Mouse (Mus musculus) testis, postnatal 14 days (tissue): ENCODE data around the gene Gm42906.

Source experiments
- DNase-seq: peaks from one replicate; pipeline ENCODE4 v3.0.0; 2021; ENCODE audit warnings: low spot score

Gene Gm42906

GRCm38 (mm10) chr5:151065228-151065627 is 362.7 kb downstream of the Gm42906 start:
- DNase-seq = no peak

DNA sequence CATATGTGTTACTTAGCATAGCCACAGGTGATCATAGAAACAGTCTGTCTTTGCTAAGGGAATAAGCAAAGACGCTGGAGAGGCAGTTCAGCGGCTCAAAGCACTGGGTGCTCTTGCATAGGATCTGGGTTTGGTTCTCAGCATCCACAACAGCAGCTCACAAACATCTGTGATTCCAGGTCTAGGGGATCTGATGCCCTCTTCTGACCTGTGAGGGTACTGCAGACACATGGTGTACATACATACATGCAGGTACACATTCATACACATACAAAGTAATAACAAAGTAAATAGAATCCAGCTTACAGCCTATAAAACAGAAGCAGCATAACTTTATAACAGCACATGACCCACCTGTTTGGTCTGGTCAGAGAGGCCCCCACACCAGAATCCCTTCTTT is 366.0 kb downstream of the Gm42906 start:
- no peak for DNase-seq

DNA sequence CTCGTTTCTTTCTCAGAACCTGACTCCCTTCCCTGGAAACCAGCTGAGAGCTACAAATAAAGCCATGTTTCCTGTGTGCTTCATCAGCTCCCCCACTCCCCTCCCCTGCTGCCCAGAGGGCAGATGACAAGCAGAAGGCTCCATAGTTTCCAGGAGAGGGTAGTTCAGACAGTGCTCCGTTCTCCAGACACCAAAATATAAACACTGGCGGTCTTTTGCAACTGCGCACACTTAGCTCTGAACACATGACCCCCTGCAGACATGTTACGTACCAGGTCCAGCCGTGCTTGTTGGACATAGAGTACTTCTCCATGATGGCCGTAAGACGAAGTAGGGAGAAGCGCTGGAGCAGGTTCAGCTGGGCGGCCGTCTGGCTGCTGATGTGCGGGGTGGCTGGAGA is 367.5 kb downstream of the Gm42906 start:
- DNase-seq = no peak

GRCm38 (mm10) chr5:151059772-151060171 is 368.2 kb downstream of the Gm42906 start:
- no peak for DNase-seq

DNA sequence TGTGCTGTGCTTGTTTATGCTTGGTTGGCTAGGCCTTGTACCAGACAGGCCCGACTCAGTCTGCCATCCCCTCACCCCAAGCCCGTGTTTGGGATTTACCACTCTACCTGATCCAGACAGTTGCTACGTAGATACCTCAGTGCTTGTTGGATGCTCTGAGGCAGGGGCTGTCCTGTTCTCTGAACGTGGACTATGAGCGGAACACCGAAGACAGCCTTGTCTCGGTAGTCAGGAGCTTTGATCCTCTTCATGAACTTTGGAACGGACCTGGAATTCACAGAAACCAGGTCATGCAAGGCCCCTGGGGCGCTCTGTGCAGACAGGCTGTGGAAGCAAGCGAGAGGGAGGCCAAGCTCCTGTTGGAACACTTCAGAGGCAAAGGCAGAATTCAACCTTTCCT is 368.6 kb downstream of the Gm42906 start:
- no peak for DNase-seq

- no peak for DNase-seq
Observed at GRCm38 (mm10) chr5:151057716-151058115, 370.2 kb downstream of the Gm42906 start.

DNA sequence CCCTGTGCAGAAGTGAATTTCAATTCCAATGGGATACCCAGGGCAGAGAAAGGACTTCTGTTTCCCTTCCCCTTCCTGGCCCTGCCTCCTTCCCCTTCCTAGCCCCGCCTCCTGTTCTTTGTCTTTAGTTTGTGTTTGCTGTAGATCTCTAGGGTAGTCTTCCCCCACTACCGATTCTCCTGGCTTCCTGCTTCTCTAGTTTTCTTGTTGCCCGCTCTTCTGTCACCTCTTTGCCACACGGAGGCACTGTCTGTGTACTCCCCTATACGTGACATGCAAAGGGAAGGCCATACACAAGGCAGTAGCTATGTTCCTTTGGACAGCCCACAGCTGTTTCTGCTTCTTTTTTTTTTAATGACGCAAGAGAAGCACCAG is 371.1 kb downstream of the Gm42906 start:
- no peak for DNase-seq

DNA sequence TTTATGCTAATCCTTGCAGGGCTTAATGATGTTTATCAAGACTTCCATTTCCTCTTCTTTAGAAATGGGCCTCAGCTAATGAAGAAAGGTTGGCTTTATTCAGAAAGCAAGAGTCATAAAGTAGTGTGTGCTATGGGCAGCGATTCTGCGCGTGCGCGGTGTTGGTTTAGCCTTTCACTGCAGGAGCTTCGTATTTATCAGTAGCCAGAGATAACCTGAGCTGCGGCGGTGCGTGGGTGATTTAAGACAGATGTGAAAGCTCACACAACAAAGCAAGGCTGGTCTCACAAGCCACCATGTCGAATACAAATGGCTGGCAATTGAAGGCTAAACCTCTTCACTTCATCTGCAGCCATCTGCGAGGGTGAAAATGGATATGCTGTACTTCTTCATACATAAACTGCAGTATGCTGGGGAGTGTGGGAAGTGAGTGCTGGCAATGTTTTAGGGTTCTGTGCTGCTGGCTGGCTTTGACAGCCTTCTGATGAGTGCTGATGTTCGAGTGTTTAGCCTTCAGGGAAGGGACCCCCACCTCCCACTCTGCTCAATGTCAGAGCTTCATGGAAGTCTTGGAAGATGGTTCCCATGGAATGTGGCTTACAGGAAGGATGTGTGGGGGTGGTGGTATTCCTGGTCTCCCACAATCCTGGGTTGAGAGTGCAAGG is 371.6 kb downstream of the Gm42906 start:
- DNase-seq = no peak

DNA sequence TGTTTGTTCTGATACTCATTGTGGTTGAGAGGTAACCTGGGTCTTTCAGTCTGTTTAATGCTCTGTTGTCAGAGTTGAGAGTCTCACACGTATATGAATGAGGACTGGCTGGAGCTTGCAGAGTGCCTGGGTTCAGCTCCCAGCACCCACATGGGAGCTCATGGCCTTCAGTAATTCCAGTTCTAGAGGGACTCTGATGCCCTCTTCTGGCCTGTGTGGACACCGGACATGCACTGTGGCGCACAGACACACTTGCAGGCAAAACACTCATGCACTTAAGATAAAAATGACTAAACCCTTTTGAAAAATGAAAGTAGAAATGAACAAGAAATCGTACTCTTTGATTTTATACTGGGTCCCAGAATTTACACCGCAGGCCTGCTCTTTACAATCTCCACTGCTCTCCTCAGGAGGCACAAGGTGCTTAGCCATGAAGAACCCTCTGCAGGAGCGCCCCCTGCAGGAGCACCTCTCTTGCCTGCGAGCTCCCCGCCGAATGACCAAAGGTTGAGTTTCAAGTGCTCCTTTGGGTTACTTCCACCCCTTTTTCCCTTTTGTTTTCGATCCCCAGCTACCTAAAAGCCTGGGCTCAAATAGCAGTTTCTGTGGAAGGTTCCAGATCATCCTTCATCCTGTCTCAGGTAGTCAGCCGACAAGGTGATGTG is 372.4 kb downstream of the Gm42906 start:
- DNase-seq = no peak

DNA sequence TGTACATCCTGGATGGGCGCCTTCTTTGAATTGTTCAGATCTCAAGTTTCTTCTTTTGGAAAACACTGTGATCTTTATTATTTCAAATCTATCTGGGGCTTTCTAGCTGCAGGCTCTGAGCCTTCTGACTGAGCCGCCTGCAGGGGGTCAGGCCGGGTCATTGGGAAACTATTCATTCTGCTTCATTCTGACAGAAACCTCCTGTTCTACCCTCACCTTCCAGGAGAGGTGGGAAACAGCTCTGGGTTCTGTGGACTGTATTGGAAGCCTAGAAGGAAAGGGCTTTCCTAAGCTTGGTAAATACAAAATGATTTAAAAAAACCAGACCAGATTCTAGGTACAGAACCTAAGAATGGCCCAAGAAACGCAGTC is 373.2 kb downstream of the Gm42906 start:
- no peak for DNase-seq

GRCm38 (mm10) chr5:151054100-151054742 is 373.7 kb downstream of the Gm42906 start:
- no peak for DNase-seq

DNA sequence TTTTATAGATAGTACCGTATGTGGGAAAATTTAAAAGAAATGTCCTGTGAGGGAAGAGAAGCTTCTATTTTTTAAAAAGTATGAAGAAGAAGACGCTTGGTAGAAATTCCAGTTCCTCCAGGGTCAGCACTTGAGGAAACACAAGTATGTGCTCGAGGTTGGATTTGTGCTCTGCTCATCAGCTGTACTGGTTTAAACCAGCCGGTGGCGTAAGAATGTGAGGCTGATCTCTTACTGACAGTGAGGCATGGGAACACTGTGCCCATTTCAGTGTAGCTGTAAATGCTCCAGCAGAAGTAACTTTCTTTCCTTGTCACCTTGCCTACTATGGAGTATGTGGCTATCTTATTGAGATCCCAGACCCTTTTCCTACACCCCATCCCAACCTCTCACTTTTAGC is 374.8 kb downstream of the Gm42906 start:
- no peak for DNase-seq

GRCm38 (mm10) chr5:151052331-151052730 is 375.6 kb downstream of the Gm42906 start:
- DNase-seq = no peak

- no peak for DNase-seq
Observed at GRCm38 (mm10) chr5:151047488-151047887, 380.5 kb downstream of the Gm42906 start.

DNA sequence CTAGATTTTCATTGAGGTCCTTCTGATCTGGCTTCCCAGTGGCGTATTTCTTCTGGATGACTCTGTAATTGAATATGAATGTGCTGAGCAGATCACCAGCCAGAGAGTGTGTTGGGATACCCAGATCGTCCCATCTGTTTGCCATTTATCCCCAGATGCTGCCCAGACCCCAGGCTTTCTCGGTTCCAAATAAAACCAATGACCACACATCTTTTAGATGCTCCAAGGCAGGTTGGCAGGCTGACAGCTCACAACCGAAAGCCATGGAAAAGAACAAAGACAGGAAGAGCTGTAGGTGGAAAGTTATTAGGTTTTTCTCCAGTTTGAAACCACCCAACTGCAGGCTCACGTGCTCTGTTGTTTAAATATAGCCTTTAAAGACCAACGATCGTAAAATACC is 381.0 kb downstream of the Gm42906 start:
- DNase-seq = no peak

DNA sequence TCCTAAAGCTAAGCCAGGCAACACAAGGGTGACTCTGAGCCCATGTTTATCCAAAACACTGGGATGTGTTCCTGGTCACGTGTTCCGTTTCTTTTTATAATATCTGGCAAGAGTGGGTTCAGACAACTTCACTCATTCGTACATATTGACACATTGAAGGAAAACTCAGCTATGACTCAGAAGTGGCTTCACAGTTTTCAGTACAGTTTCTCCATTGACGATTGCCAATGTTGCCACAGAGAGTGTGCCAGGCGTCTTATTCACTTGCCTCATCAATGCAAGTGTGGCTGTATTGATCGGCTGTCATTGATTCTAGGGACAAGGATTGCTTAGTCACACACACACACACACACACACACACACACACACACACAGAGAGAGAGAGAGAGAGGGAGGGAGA is 381.8 kb downstream of the Gm42906 start:
- DNase-seq = no peak

DNA sequence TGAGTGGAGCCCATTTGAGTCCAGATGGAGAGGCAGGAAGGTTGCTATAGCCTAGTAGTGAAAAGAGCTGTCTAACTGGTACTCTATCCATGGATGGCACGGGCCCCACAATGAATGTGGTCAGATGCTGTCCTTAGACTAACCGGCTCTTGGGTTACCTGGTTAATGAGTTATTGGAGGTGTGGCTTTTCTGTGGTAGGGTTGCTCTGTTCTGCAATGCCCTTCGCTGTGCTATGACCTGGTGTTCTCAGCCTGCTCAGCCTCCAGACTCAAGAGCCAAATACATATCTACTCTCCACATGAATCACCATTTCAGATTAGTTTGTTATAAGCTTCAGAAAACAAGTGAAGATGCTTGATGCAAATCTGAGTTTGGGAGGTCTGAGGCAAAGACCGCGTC is 385.1 kb downstream of the Gm42906 start:
- DNase-seq = no peak

DNA sequence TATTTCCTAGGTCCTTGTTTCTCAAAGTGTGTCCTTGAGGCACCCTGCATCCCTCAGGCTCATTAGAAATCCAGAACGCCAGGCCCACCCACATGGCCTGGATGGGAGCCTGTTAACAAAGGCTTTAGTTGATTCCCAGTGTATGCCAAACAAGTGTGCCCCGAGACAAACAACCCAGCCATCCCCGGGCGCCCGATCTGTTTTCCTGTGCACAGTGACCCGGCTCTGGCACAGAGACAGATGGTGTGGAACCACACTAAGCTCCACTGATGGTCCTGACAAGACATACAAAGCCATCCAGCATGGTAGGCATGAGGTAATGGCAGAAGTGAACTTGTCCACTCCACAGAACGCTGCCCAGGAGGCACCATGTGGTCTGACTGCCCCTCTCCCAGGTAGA is 390.1 kb downstream of the Gm42906 start:
- no peak for DNase-seq

- no peak for DNase-seq
Observed at GRCm38 (mm10) chr5:151034715-151035512, 393.0 kb downstream of the Gm42906 start.

- DNase-seq = no peak
Observed at GRCm38 (mm10) chr5:151028906-151029305, 399.1 kb downstream of the Gm42906 start.

DNA sequence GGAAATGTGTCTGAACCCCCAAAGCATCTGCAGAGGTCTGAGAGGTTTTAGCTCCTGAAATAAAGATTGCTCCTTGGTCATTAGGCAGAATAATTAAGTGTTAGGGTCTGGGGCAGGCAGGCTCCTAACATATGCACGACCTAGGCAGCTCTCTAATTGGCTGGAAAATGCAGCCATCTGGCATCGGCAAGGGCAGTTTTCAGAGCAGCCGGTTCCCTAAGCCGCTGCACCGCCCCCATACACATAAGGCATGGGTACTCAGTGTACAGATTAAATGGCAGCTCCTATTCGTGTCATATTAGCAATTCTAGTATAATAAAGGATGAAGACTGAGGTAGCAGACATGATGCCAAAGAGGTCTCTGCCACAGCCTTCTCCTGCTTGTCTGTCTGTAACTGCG is 400.8 kb downstream of the Gm42906 start:
- DNase-seq = no peak

- no peak for DNase-seq
Observed at GRCm38 (mm10) chr5:151026069-151026468, 401.9 kb downstream of the Gm42906 start.

DNA sequence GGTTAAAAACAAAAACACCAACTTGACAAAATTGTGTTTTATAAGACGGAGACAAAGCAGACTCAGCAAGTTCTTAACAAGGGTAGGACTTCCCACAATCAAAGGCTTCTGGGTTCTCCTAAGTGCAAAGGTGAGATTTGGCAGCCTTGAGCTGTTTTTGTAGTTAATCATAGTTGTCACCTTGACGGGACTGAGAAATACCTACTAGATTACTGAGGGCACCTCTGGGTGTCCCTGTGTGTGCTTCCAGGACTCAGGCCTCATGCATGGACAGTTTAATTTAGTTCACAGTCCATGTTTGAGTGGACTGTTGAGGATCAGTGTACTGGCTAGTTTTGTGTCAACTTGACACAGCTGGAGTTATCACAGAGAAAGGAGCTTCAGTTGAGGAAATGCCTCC is 403.5 kb downstream of the Gm42906 start:
- no peak for DNase-seq
